Mouse (Mus musculus): Measurements from ENCODE around the gene Hdac8. TPM values are rescaled to one million over a fixed set of nuclear protein-coding genes. Genes with fewer than 3 reads are reported as not detected.

The Hdac8 gene
- total RNA-seq, 2 experiments from 2014 or later: 8.7 to 12.5 TPM

GRCm38 (mm10) chrX:102244334-102244733, 260.8 kb downstream of the Hdac8 start:
- ATAC-seq (replicated peaks; ENCODE audit: low FRiP score, low TSS enrichment, poor library complexity, severe bottlenecking): no peak

Other genes starting within 250 kb of the Hdac8 start
- 2.4 and 3.0 TPM in 2 replicates for gene Phka1, start 138.9 kb upstream of the Hdac8 start, total RNA-seq (2014; fragmentation: Nextera tagmentation)
- 1.1 and 3.7 TPM in 2 replicates for gene Phka1, start 138.9 kb upstream of the Hdac8 start, total RNA-seq (2017)
- not detected in 2 replicates for gene Gm3880, start 181.6 kb upstream of the Hdac8 start, total RNA-seq (2014; fragmentation: Nextera tagmentation)
- not detected in 2 replicates for gene Gm3880, start 181.6 kb upstream of the Hdac8 start, total RNA-seq (2017)
- not detected in 2 replicates for gene Gm9112, start 202.3 kb upstream of the Hdac8 start, total RNA-seq (2014; fragmentation: Nextera tagmentation)
- not detected in 2 replicates for gene Gm9112, start 202.3 kb upstream of the Hdac8 start, total RNA-seq (2017)
- gene Dmrtc1b, start 202.5 kb upstream of the Hdac8 start, total RNA-seq (2014; fragmentation: Nextera tagmentation): not detected in 2 replicates
- not detected in 2 replicates for gene Dmrtc1b, start 202.5 kb upstream of the Hdac8 start, total RNA-seq (2017)

Measured in megakaryocyte-erythroid progenitor cell, adult 5-6 weeks (primary cell).